Mouse (Mus musculus) lung, adult 2 months (tissue): ENCODE results near the gene Mark2.

Source experiments
- CTCF ChIP-seq: fragments of 200-500 bp; IDR thresholded peaks from 2 replicates; pipeline ENCODE4 v1.5.1; 2011; ENCODE audit warnings: mild to moderate bottlenecking, low read length, control low read depth; ENCODE audit not compliant: insufficient read depth
- POLR2A ChIP-seq: fragments of 200-500 bp; IDR thresholded peaks from 2 replicates; pipeline ENCODE4 v1.6.1; 2011; ENCODE audit warnings: low read depth, mild to moderate bottlenecking, control low read depth, low read length, borderline replicate concordance; ENCODE audit errors: extremely low read depth

DNA sequence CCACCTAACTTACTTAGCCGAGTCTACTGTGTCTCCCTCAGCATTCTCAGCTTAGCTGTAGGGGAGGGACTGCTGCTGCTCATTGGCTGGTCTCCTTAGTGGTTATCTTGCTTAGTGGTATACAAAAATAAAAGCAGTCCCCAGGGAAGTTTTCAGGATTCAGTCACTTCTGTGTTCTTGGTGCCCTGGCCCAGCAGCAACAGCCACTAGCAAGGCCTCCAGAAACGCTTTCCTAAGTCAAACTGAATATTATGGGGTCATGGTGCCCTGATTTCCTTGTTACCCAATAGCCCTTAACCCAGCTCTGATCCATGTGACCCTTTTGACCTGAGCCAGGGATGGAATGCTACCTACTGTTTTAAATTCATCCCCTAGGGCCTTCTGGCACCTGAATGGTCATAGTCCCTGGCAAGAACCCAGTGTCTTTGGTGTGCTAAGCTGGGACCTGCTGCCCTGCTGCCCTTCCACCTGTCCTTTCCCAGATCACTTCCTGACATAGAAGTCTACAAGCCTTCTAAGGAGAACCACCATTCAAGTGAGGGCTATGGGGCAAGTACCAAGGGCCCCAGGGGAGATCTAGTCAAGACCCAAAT lies 31.8 kb downstream of the Mark2 start:
- TF ChIP-seq CTCF (no peak), POLR2A (no peak)
